Mouse (Mus musculus) E14TG2a.4 (cell line): Measurements from ENCODE around the gene Eml3.
"Not testable (repeated sequence)": the region's sequence is repeated elsewhere in the genome, so short reads cannot be mapped to it uniquely, and the experiment has no call there.

ENCODE experiments used
- H3K27me3 ChIP-seq: 2 replicates; pipeline ENCODE4 v1.6.1; 2014; ENCODE audit warnings: low read length, control low read depth; ENCODE audit not compliant: insufficient read depth
- H3K36me3 ChIP-seq: 2 replicates; pipeline ENCODE4 v1.6.1; 2014; ENCODE audit warnings: low read length, control low read depth; ENCODE audit not compliant: insufficient read depth
- H3K4me1 ChIP-seq: replicated peaks from 2 replicates; pipeline ENCODE4 v1.6.1; 2014; ENCODE audit warnings: low read depth, low read length, control low read depth
- H3K4me3 ChIP-seq: replicated peaks from 2 replicates; pipeline ENCODE4 v1.5.1; 2014; ENCODE audit warnings: mild to moderate bottlenecking, low read length
- H3K9me3 ChIP-seq: 2 replicates; pipeline ENCODE4 v1.6.1; 2014; ENCODE audit warnings: low read length, control low read depth
- CTCF ChIP-seq: conservative IDR thresholded peaks from 2 replicates; pipeline ENCODE4 v1.5.1; 2014; ENCODE audit warnings: low read length
- NANOG ChIP-seq: IDR thresholded peaks from 2 replicates; pipeline ENCODE4 v1.6.1; 2014; ENCODE audit warnings: borderline replicate concordance, low read length, mixed read lengths
- POU5F1 ChIP-seq: IDR thresholded peaks from 2 replicates; pipeline ENCODE4 v1.6.1; 2014; ENCODE audit warnings: low read length, borderline replicate concordance

Gene Eml3

GRCm38 (mm10) chr19:8892829-8893766 is 36.3 kb upstream of the Eml3 start, which contains the start of gene Ints5:
Gene Ints5, plus strand, starts transcription at chr19:8893005.
- Histone ChIP-seq H3K9me3 (no peaks in the 10 kb centered on the region), H3K4me3 (peak within 1 kb of the TSS; percentile 99), H3K36me3 (peaks cover 62% of the 10 kb centered on the region), H3K4me1 (peaks cover 69% of the 10 kb centered on the region), H3K27me3 (no peaks in the 10 kb centered on the region)
- TF ChIP-seq NANOG (no peak), CTCF (no peak), POU5F1 (no peak)

DNA sequence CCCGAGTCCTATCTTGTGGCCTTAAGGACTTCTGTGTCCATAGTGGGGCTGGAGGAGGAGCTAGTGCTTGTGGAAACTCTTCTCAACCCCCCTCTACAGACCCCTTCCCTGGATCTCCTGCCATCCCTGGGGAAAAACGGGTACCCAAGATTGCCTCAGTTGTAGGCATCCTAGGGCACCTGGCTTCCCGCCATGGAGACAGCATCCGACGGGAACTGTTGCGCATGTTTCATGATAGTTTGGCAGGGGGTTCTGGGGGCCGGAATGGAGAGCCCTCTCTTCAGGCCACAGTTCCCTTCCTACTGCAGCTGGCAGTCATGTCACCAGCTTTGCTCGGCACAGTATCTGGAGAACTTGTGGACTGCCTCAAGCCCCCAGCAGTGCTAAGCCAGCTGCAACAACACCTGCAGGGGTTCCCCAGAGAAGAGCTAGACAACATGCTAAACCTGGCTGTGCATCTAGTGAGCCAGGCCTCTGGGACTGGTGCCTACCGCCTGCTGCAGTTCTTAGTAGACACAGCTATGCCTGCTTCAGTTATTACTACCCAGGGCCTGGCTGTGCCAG is 33.9 kb upstream of the Eml3 start:
- Histone ChIP-seq H3K4me1 (peaks cover 78% of the 10 kb centered on the region), H3K36me3 (peaks cover 66% of the 10 kb centered on the region)
- TF ChIP-seq CTCF: no peak

GRCm38 (mm10) chr19:8896231-8896630 is 33.1 kb upstream of the Eml3 start:
- peaks cover 75% of the 10 kb centered on the region for H3K4me1 ChIP-seq
- H3K9me3 ChIP-seq, H3K27me3 ChIP-seq: not testable (repeated sequence)
- peak overlapping the region; percentile 100 for H3K4me3 ChIP-seq
- H3K36me3 ChIP-seq: peaks cover 66% of the 10 kb centered on the region

More for the DNA sequence above, 33.9 kb upstream of the Eml3 start:
- no peaks in the 10 kb centered on the region for H3K9me3 ChIP-seq
- peak overlapping the region; percentile 100 for H3K4me3 ChIP-seq
- H3K27me3 ChIP-seq: no peaks in the 10 kb centered on the region

- not testable (repeated sequence) for H3K9me3 ChIP-seq, H3K27me3 ChIP-seq
- Histone ChIP-seq H3K4me1 (peaks cover 68% of the 10 kb centered on the region), H3K4me3 (peak overlapping the region; percentile 100), H3K36me3 (peaks cover 66% of the 10 kb centered on the region)
These were observed 32.0 kb upstream of the Eml3 start for GRCm38 (mm10) chr19:8897211-8897864.

- H3K4me1 ChIP-seq: peaks cover 68% of the 10 kb centered on the region
- no peaks in the 10 kb centered on the region for H3K27me3 ChIP-seq
- peaks cover 73% of the 10 kb centered on the region for H3K36me3 ChIP-seq
- peak within 1 kb of the TSS; percentile 100 for H3K4me3 ChIP-seq
- TF ChIP-seq POU5F1 (no peak), NANOG (no peak), CTCF (no peak)
- no peaks in the 10 kb centered on the region for H3K9me3 ChIP-seq
These were observed 31.4 kb upstream of the Eml3 start, which contains the start of gene Ganab for GRCm38 (mm10) chr19:8897865-8898495. Gene Ganab, plus strand, starts transcription at chr19:8898071.

DNA sequence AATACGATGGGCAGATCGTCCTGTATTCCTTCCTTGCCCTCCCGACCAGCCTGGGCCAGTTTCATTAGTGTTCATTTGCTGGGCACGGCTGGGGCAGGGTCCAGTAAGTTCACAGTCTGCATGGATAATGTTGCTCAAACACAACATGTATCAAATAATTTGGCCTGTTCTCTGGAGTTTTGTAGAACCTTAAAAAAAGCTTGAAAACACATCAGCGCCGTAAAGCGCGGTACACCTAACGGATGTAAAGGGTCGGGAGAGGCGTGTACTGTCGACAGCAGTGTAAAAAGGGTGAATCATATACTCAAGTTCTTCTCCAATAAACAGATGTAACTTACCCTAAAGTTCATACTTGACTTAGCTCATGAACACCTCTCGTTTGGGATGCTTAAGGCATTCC is 30.8 kb upstream of the Eml3 start:
- H3K27me3 ChIP-seq: no peaks in the 10 kb centered on the region
- H3K36me3 ChIP-seq: peaks cover 79% of the 10 kb centered on the region
- TF ChIP-seq CTCF: no peak
- no peak for TF ChIP-seq NANOG
- no peak for TF ChIP-seq POU5F1
- H3K4me1 ChIP-seq: peaks cover 65% of the 10 kb centered on the region
- no peaks in the 10 kb centered on the region for H3K9me3 ChIP-seq
- peak overlapping the region; percentile 100 for H3K4me3 ChIP-seq

DNA sequence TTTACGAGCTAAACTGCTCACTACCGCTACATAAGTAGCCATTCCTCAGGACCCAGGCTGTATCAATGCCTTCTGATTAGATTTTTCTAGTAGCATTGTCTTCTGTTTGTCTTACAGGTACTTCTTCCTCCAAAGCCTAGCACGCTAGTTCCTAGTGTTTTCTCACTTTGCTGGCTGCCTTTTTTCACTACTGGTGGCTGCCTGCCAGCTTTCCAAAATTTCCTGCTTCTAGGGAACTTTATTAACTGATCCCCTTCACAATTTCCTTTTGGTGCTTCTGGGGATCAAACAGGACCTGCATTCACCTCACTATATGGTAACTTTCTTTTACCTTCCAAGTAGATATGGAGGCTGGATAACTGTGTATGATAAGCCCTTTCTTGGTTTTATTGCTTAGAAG is 30.3 kb upstream of the Eml3 start:
- TF ChIP-seq POU5F1 (no peak), NANOG (no peak), CTCF (no peak)
- Histone ChIP-seq H3K27me3 (no peaks in the 10 kb centered on the region), H3K36me3 (peaks cover 83% of the 10 kb centered on the region), H3K4me3 (peak overlapping the region; percentile 100), H3K4me1 (peaks cover 60% of the 10 kb centered on the region), H3K9me3 (no peaks in the 10 kb centered on the region)

DNA sequence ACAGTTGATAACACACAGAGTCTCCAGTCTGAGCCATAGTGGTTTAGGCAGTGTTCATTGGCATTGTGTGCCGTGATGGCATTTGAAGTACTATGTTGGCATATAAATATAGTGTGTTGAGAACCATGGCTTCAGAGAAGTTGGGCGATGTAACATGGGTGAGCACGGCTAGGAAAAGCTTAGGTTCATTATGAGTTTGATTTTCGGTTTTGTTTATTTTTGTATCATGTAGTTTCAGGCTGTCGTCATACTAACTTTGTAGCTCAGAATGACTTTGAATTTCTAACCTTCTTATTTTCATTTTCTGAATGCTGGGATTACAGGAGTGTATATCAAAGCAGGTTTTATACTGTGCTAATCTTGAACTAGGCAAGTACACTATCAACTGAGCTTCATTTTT is 25.9 kb upstream of the Eml3 start:
- Histone ChIP-seq H3K4me3 (no peak overlapping the region), H3K27me3 (no peaks in the 10 kb centered on the region), H3K9me3 (no peaks in the 10 kb centered on the region), H3K4me1 (peaks cover 27% of the 10 kb centered on the region), H3K36me3 (peaks cover 93% of the 10 kb centered on the region)
- TF ChIP-seq POU5F1: no peak
- no peak for TF ChIP-seq NANOG
- no peak for TF ChIP-seq CTCF
